Mouse (Mus musculus) telencephalon, adult 2 months (tissue): ENCODE results near the gene Sult2b1.

Experiments
- DNase-seq: peaks from one replicate; pipeline ENCODE4 v3.0.0-alpha.2; 2011; ENCODE audit warnings: low read depth, low spot score

The Sult2b1 gene

DNA sequence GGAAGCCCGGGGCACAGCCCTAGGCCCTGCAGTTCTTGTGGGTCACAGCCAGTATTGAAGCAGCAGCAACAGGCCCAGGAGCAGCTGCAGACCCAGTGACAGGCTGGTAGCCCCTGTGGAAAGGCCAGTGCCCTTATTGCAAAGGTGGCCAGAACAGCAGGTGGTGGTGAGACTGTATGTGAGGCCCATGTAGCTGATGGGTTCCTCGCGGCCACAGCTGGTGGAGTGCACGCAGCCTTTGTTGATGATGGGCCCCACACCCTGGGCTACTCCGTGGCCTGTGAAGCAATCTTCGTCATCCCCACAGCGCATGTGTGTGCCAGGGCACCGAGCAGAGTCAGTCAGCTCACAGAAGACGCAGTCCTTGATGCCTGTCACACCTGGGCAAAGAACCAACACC lies 59.3 kb downstream of the Sult2b1 start:
- DNase-seq: no peak

DNA sequence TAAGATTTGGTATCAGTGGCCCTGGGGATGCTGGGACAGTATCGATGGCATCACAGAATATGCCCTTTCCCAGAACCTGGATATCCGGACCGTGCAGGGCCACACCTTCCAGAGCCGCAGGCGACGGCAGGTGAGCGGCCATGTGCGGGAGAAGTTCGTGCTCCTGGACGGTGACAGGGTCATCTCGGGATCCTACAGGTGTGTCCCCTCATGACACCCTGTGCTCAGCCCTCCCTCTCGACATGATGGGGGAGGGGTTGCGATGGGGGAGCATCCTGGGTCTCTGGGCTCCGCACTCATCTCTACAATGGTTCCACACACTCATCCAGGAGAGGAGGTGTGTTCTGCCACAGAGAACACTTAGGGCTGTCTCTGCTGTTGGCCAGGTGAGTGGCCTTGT lies 60.7 kb downstream of the Sult2b1 start:
- no peak for DNase-seq

DNA sequence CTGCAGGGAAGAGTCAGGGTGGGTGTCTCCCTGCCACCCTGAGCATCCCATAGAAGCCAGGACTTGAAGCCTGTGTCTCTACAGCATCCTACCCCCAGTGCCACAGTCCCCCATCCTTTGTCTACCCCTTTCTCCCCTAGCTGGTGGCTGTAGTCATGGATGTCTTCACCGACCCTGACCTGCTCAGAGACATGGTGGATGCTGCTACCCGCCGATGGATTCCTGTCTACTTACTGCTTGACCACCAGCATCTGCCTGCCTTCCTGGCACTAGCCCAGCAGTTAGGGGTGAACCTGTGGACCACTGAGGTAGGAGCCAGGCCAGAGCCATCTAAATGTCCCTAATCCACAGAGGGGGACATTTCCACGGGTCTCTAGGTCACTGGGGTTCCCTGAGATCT lies 61.2 kb downstream of the Sult2b1 start:
- no peak for DNase-seq

DNA sequence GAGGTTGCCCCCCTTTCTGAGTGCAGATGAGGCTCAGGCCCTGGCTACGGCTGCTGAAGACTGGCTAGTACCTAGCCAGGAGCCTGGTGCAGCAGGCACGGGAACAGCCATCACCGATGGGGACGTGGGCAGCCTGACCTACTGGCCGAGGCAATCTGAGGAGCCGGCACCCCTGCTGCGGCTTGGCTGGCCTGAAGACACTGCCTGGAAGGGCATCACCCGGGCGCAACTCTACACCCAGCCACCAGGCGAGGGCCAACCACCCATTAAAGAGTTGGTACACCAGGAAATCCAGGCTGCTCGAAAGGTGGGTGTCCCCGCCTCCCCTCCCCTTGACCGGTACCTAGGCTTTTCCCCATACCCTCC lies 62.1 kb downstream of the Sult2b1 start:
- DNase-seq: no peak

DNA sequence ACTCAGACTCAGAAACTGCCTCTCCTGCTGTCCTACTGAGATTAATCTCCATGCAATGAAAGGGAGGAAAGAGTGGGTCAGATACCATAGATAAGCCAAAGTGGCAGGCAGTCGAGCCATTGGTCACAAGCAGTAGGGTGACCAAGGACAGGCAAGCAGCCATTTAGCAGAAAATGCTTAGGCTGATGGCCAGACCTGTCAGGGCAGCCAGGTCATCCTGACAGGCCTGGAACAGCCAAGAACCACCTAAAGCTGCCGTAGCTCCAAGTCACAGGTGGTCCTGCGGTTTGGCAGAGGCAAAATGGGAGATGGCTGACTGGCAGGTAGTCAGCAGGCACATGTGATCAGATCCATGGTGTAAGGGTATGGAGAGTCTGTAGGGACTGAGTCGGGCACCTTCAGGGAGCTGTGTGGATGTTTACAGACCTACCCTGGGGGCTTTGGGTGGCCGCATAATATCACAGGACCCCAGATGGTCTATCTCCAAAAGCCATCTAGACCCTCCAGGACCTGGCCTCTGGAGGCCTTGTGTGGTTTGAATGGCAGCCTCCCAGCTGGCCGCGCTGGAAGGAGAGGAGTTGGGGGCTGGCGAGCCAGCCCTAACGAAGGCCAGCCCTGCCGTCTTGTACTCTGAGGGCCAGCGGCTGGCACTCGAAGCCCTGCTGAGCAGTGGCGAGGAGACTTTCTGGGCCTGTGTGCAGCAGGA lies 62.7 kb downstream of the Sult2b1 start:
- no peak for DNase-seq

- DNase-seq: no peak
Observed at GRCm38 (mm10) chr7:45721234-45721571, 63.3 kb downstream of the Sult2b1 start.

DNA sequence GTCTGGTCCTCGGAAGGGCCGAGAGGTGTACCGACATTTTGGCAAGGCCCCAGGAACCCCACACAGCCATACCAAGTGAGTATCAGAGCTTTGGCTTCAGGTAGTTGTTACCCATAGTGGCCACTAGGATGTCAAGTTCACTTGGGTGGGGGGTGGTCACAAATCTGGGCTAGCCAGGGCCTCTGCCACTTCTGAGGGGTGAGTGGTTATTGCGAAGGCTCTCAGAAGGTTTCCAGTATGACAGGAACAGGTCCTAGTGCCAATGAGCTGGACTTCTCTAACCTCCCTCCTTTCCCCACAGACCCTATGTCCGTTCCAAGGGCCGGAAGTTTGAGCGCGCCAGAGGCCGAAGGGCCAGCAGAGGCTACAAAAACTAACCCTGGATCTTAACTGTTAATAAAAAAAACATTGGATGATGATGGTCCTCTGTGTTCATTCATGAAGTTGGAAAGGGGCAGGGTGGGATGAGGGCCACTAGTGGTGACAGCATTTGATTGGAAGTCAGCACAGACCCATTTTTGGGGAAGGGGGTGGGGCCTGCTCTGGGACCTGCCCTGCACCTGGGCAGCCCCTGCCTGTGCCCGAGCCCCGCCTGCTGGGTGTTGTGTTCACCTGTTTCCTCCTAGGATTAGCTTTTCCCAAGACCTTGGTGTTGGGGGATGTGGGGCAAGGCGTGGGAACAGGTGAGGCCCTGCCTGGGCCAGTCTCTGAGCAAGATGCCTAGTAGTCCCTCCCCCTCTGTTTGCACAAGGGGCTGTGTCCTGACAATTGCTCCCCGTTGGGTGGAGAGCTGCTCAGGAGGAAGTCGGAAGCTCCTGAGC lies 63.8 kb downstream of the Sult2b1 start, which contains the start of gene Fam83e:
Fam83e (plus strand) TSS at position 800 of the 821 bp plus-strand sequence.
- DNase-seq: no peak

DNA sequence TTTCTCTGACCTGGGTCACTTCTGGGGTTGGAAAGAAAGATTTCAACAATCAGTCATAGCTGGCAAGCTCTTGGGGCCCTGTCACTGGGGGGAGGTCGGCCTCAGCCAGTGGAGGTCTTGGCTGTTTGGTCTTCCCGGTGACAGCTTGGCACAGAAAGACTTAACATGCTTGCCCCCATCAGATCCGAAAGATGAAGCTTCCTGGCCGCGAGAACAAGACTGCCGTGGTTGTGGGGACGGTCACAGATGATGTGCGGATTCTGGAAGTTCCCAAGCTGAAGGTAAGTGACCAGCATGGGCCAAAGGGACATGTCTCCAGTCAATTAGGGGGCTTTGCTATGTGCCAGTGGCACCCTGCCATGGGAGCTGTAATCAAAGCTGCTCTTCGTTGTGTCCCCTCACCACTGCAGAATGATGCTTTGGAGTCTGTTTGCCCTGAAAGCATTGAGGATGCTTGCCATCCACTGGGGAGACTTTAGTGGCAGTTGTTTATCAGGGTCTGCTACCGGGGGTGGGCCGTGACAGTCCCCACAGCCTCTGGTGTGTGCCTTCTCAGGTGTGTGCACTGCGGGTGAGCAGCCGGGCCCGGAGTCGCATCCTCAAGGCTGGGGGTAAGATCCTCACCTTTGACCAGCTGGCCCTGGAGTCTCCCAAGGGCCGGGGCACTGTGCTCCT lies 64.6 kb downstream of the Sult2b1 start:
- no peak for DNase-seq

- DNase-seq: no peak
Observed at GRCm38 (mm10) chr7:45719180-45719579, 65.3 kb downstream of the Sult2b1 start.

DNA sequence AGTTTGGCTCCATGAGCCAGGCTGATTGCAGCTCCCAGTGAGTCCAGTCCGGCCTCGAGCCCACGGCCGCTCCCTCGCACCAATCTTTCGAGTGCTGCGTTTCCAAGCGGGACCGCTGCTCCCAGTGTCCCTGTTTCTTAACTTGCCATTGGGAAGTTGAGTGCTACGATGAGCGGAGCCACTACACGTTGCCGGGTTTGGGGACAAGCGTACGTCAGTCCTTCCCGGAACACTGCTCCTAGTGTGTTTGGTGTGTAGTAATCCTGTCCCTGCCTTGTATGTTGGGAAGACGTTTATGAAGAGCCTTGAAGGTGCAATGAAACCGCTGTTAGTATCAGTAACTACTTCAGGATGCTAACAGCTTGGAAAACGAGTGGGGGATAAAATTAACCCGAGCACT lies 66.1 kb downstream of the Sult2b1 start:
- DNase-seq: no peak

DNA sequence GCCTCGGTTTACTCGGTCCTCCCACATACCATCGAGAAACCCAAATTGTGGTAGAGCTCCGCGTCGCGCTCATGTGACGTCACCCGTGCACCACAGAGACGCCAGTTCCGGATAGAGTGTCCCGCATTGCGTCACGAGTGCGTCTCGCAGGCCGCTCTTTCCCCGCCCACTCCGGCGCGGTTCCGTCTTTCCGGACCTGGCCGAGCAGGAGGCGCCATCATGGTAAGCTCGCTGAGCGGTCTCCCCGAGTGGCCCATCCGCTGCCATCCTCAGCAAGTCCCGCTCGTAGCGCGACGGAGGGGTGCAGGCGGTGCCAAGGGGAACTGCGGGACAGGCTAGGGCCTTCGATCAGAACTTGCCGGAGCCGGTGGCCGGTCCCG lies 66.6 kb downstream of the Sult2b1 start, which contains the start of gene Sphk2:
Sphk2 (minus strand) TSS at position 85 of the 380 bp plus-strand sequence.
- DNase-seq: peak; percentile 98

- DNase-seq: no peak
Observed at GRCm38 (mm10) chr7:45716952-45717917, 67.2 kb downstream of the Sult2b1 start.

- no peak for DNase-seq
Observed at GRCm38 (mm10) chr7:45716460-45716857, 68.0 kb downstream of the Sult2b1 start.

- no peak for DNase-seq
Observed at GRCm38 (mm10) chr7:45715741-45716459, 68.6 kb downstream of the Sult2b1 start.

DNA sequence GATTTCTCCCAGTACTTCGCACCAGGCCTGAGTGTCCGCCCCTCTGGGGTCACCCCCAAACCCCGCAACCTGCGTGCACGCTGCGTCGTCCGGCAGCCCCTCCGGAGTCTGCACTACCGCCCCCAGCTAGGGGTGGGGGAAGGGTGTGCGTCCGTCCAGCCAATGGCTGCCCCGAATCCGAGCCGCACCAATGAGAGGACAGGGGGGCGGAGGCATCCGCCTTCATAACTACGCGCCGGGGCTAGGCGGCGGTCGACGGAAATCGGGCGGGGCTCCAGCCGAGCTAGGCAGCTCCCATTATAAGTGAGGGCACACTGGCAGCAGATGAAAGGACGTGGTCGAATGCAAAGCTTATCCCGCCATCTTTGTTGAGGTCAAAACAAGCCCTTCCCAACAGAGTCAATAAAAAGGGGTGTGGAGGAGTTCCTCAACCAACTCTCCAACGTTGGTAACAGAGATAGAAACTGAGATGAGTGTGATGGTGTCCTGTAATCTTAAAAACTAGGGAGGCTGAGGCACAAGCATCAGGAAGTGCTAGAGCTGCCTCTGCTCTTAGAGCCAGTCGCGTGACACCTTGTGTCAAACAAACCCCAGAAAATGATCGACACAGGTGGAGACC lies 69.3 kb downstream of the Sult2b1 start, which contains the start of gene Rpl18:
Rpl18 (plus strand) TSS at position 368 of the 619 bp plus-strand sequence.
- DNase-seq: peak; percentile 97

DNA sequence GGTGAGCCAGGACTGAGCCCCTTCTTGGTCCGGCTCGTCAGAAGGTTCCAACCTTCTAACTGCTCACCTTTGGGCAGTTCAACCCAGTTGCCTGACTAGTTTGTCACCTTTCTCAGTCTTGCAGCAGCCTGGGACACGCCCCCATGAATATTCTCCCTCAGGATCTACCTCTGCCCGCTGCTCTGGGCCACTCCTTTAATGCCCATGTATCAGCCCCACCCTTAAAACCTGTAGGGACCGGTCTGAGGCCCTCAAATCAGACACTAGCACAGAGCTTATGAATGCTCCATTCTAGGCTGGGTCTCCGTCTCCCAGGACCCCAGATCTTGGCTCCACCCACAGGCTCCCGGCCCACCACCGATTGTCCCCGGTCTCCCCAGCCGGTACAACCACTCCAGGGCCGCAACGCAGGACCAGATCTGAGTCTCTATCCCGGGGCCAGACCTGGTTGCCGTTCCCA lies 69.8 kb downstream of the Sult2b1 start:
- no peak for DNase-seq

DNA sequence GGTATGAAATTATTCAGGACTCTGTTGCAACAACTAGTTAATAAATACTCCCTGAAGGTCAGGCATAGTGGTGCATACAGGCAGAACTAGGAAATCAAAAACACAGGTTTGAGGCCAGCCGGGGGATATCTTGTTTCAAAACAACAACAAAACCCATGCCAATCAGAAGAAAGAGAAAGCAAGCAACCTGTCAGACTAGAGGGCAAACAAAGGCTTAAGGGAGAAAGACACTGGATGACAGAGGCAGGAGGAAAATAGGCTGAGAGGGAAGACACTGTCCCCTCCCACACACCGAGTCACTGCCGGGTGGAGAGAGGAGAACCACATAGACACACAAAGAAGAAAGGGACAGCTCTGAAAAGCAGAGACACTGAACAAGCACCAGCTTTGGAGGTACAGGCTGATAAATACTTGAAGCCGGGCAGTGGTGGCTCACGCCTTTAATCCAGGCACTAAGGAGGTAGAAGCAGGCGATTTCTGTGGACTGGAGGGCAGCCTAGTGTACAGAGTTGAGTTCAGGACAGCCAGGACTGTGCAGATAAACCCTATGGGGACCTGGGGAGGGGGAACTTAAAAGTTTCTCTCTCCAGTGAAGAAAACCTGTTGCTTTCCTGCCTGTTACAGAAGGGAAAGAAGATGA lies 70.5 kb downstream of the Sult2b1 start:
- DNase-seq: no peak

DNA sequence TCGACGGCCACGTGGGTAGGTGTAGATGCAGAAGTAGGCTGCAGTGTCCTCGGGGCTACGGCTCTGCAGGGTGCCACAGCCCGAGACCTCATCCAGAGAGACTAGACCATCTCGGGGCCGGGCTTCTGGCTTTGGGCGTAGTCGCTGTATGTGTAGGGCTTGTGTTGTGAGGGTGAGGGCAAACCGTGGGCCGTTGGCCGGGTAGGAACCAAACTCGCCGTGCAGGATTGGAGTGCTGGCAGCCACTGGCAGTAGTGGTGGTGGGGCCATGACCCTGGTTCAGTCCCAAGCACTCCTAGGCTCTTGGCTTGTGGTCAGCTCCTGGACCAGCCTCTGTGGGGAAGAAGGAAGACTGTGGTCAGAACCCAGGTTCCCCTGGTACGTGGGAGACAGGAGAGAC lies 71.1 kb downstream of the Sult2b1 start:
- no peak for DNase-seq

GRCm38 (mm10) chr7:45712022-45712757 lies 72.3 kb downstream of the Sult2b1 start:
- DNase-seq: no peak
